Mouse (Mus musculus) layer of hippocampus, postnatal 10 days (tissue): ENCODE data around the gene Lmcd1. TPM values are rescaled to one million over a fixed set of nuclear protein-coding genes. Genes with fewer than 3 reads are reported as not detected.
A peak's percentile ranks its signal among the peaks of the same experiment; 100 is the strongest.

Experiments used
- DNase-seq, 2 experiments: peaks; one replicate each; pipeline ENCODE4 v3.0.0; 2021; ENCODE audit warnings: low spot score in 2 of 2
- total RNA-seq, 2 experiments: library from RNA; stranded (reverse); gene quantifications; 2 replicates each; pipeline ENCODE4 v1.2.3; 2021

Lmcd1 gene
- total RNA-seq, 2 experiments from 2014 or later = 7.2 to 7.9 TPM

GRCm38 (mm10) chr6:112284087-112284486 is 10.5 kb downstream of the Lmcd1 start:
- DNase-seq = no peak

- DNase-seq = no peak
These were observed 14.1 kb downstream of the Lmcd1 start for GRCm38 (mm10) chr6:112287671-112288070.

GRCm38 (mm10) chr6:112288271-112288670 is 14.7 kb downstream of the Lmcd1 start:
- no peak for DNase-seq

- DNase-seq = no peak
These were observed 17.6 kb downstream of the Lmcd1 start for GRCm38 (mm10) chr6:112291146-112291545.

- no peak for DNase-seq
These were observed 19.8 kb downstream of the Lmcd1 start for GRCm38 (mm10) chr6:112293320-112293719.

GRCm38 (mm10) chr6:112295269-112295668 is 21.7 kb downstream of the Lmcd1 start:
- DNase-seq = no peak

- DNase-seq = no peak
These were observed 26.6 kb downstream of the Lmcd1 start for GRCm38 (mm10) chr6:112300146-112300545.

GRCm38 (mm10) chr6:112300633-112301032 is 27.1 kb downstream of the Lmcd1 start:
- DNase-seq = no peak

GRCm38 (mm10) chr6:112302248-112302647 is 28.7 kb downstream of the Lmcd1 start:
- DNase-seq = no peak

GRCm38 (mm10) chr6:112302814-112303383 is 29.3 kb downstream of the Lmcd1 start:
- no peak for DNase-seq

GRCm38 (mm10) chr6:112304751-112305150 is 31.2 kb downstream of the Lmcd1 start:
- peak; percentile 32 to 43 for DNase-seq

- no peak for DNase-seq
These were observed 35.9 kb downstream of the Lmcd1 start for GRCm38 (mm10) chr6:112309330-112309938.

- peak; percentile 34 to 57 for DNase-seq
These were observed 37.8 kb downstream of the Lmcd1 start for GRCm38 (mm10) chr6:112311385-112311784.

- no peak for DNase-seq
These were observed 45.9 kb downstream of the Lmcd1 start for GRCm38 (mm10) chr6:112319449-112319848.

- DNase-seq = no peak
These were observed 47.1 kb downstream of the Lmcd1 start for GRCm38 (mm10) chr6:112320679-112321078.

- no peak for DNase-seq
These were observed 49.4 kb downstream of the Lmcd1 start for GRCm38 (mm10) chr6:112322916-112323315.

- no peak for DNase-seq
These were observed 51.7 kb downstream of the Lmcd1 start for GRCm38 (mm10) chr6:112325213-112325612.

GRCm38 (mm10) chr6:112327793-112328192 is 54.2 kb downstream of the Lmcd1 start:
- DNase-seq = no peak

- no peak for DNase-seq
These were observed 57.1 kb downstream of the Lmcd1 start for GRCm38 (mm10) chr6:112330520-112331222.

- no peak for DNase-seq
These were observed 57.7 kb downstream of the Lmcd1 start for GRCm38 (mm10) chr6:112331223-112331598.

GRCm38 (mm10) chr6:112333930-112334329 is 60.4 kb downstream of the Lmcd1 start:
- no peak for DNase-seq

GRCm38 (mm10) chr6:112337667-112338066 is 64.1 kb downstream of the Lmcd1 start:
- DNase-seq = no peak

GRCm38 (mm10) chr6:112339016-112339415 is 65.5 kb downstream of the Lmcd1 start:
- DNase-seq = no peak
